Mouse (Mus musculus): ENCODE measurements around the gene Prss48. TPM values are rescaled to one million over a fixed set of nuclear protein-coding genes. Genes with fewer than 3 reads are reported as not detected.

The Prss48 gene
- not detected for total RNA-seq (2021)

DNA sequence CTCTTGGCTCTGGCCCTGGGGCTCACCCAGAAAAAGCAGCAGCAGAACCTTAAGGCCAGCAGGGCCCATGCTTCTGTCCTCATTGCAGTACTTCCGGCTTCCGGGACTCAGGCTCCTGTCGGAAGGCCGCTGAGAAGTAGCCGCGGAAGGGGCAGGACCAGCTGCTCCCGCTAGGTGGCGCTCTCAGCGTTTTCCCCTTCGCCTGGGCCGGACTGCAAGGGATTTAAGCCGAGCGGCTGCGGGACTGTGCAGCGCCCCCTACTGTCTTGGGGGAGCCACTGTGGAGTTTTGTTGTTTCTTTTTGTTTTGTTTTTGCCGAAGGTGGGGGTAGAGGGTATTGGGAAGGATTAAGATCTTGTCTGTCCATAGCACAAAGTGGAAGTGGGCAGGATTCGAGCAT is at the start of gene Prss48:
Prss48 (minus strand) TSS at position 69 of the 400 bp plus-strand sequence.
- intact Hi-C loops (cut with DNase I) = no loop called here
- no peak for DNase-seq

DNA sequence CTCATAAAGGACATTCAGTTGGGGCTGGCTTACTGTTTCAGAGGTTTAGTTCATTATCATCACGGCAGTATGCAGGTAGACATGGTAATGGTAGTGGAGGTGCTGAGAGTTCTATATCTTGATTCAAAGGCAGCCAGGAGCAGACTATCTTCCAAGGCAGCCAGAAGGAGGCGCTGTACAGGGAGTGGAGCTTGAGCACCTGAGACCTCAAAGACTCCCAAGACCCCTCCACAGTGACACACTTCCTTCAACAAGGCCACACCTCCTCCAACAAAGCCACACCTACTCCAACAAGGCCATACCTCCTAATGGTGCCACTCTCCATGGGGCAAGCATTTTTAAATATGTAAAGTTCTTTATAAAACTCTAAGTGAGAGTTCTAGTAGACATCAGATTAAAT is 46.8 kb upstream of the Prss48 start:
- intact Hi-C loops (cut with DNase I) = no loop called here
- no peak for DNase-seq

DNA sequence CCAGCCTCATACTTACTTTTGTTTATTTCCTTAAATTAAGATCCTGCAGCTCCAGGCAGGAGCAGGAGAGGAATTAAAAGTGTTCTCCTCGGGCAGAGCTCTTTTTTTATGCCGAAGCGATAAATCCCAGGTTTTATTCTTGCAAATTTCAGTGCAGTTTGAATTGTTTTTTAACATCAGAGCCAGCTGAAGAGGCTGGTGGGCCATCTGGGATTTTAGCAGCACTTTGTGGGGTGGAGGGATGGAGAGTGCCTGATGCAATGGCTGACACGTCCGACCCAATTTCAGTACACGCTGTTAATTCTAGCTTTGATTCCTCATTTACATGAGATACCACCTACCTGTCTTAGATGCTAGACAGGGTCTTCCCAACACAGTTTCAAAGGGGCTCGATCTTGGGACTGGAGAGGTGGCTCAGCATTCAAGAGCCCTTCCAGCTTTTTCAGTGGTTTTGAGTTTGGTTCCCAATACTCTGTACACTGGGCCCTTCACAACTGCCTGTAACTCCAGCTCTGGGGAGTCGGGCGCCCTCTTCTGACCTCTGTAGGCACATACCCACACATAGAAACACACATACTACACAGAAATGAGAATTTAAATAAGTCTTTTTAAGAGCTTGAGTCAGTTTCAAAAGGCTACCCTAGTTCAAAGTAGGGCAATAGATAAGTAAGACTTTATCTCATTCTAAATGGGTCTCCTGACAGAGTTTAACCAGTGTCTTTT is 45.6 kb upstream of the Prss48 start:
- intact Hi-C loops (cut with DNase I) = no loop called here
- no peak for DNase-seq

DNA sequence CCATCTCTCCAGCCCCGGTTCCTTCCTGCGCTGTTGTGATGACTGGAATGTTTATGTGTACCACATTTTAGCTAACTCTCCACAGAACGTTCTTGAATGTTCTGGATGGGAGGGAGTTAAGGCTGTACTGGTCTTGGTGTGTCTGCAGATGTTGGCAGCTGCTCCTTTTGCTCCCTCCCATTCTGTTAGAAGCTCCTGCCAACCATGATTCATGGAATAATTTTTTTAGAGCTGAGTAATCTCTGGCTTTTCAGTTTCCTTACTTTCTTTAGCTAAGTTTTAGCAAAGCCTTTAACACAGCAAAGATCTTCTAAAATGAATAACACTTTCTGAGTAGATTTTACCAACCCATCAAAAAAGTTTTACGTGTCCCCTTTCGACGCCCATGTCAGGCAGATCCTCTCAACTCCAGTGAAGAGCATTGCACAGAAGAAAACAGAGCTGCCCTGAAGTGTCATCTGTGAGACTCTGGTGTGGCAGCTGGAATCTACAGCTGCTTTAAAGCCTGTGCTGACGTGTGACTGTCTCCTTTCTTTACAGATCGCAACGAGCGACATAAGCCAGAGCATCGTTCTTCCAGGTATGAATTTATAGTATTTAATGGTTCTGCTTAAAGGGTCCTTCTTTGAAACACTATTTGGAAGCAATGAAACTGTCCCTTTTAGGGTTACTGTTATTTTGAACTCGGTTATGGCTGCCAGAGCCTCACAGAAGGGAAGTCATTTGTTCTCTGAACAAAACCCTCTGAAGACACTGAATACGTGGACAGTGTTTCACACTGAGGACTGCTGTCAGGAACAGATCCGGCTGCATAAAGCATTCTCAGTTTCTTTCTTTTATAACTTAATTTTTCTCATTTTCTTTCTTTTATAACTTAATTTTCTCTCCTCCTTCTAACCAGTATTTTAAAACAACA is 38.3 kb upstream of the Prss48 start:
- intact Hi-C loops (cut with DNase I) = no loop called here
- no peak for DNase-seq

DNA sequence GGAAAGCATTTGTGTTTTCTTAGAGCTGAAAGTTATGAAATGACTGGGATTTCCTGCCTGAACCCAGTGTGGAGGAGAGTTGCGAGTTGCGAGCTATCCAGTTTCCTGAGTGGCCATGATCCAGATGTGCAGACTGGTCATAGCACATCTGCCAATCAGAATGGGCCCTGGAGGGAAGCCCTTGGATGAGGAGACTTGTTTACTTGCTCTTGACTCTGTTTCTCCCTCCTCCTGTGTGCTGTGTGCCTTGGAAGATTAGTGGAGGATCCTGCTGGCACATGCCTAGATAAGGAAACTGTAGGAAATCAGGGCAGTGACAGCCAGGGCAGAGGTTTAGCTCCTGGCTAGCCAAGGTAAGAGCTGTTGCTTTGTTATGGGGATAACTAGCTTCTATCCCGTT is 36.4 kb upstream of the Prss48 start:
- intact Hi-C loops (cut with DNase I) = no loop called here
- DNase-seq = no peak

DNA sequence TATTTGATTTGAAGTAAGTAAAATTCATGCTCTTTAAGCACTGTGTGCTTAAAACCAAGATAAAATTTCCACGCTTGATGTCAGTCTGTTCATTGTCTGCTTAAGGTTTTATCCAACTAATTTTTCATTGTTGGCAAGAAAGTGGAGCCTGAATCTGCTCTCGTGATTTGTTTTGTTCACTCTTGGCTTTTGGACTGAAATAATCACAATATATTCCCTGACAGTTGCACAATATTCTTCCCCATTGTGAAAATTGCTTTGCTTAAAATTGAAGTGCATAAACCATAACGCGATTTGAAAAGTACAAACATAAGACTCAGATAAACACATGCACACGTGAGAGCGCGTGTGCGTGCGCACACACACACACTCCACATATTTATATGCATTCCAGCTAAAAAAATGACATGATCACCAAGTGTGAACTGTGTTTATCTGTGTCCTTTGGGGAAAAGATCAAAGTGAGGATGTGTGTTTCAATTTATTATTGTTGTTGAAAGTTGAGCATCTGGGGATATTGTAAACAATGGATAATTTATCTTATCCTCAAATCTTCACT is 35.7 kb upstream of the Prss48 start:
- intact Hi-C loops (cut with DNase I) = no loop called here
- no peak for DNase-seq

DNA sequence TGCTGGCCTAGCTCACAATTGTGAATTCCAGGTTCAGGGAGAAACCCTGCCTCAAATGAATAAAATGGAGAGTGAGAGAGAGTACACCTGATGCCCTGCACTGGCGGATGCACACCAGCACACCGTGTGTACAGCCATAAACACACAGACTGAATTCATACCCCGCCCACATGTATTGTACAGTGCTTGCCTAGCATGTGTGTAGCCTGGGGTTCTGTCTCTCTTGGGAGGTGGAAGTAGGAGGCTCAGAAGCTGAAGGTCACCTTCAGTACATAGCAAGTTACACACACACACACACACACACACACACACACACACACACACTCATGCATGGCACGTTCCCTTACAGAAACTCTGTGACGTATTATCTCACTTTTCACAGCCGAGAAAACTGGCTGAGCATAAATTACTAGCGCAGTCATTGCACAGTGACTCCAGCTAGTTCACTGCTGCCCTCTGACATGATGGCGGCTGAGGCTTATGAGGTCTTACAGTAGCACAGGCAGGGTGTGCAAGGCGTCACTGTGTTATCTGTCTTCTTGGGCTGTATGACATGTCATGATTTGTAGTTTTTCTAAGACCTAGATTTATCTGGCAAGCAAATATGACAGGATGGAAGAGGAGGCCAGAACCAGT is 31.3 kb upstream of the Prss48 start:
- intact Hi-C loops (cut with DNase I) = no loop called here
- no peak for DNase-seq

DNA sequence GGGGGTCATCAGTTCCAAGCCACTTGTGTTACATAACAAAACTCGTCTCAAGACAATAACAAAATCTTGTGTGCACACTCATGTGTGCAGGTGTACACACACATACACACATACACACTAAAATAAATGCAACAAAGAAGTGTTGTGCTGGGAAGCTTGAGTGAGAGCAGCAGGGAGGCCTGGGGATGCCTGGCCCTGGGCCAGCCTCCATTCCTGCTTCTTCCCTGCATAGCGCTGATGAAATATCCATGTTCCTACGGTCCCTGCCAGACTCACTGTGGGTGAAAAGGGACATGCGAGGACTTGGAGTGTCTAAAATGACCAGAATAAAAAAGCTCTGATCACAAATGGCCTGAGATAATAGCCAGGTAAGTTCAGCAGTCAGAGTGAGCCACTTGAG is 28.3 kb upstream of the Prss48 start:
- peak; percentile 55 for DNase-seq
- intact Hi-C loops (cut with DNase I) = no loop called here

DNA sequence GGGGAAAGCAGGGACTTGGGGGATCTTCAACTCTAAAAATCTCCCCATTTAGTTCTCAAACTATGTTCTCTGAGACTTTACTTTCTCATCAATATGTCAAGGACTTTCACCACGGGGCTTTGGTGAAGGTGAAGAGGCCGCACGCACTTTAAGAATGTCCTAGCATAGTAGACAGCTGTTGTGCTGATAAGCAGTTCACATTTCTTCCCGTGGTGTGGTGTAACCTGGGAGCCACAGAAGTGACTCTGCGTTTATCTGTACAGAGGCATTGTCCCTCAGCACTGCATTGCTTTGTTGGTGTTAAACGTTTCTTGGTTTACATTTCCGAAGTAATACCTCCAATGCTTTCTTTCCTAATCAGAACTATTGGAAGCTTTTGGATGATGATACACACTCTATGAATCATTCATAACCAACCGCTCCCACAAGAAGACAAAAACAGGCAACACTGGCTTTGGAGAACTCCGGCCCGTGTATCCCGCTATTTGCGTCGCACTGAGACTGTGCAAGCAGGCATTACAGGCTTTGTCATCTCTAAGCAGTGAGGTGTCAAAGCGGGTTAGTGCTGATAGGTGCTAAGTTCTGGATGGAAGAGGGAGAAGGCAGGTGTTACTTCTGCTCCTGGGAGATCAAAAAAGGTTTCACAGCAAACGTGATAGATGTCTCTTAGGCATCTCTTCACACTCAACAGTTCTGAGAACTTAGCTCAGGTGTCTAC is 26.5 kb upstream of the Prss48 start:
- DNase-seq = no peak
- intact Hi-C loops (cut with DNase I) = no loop called here

DNA sequence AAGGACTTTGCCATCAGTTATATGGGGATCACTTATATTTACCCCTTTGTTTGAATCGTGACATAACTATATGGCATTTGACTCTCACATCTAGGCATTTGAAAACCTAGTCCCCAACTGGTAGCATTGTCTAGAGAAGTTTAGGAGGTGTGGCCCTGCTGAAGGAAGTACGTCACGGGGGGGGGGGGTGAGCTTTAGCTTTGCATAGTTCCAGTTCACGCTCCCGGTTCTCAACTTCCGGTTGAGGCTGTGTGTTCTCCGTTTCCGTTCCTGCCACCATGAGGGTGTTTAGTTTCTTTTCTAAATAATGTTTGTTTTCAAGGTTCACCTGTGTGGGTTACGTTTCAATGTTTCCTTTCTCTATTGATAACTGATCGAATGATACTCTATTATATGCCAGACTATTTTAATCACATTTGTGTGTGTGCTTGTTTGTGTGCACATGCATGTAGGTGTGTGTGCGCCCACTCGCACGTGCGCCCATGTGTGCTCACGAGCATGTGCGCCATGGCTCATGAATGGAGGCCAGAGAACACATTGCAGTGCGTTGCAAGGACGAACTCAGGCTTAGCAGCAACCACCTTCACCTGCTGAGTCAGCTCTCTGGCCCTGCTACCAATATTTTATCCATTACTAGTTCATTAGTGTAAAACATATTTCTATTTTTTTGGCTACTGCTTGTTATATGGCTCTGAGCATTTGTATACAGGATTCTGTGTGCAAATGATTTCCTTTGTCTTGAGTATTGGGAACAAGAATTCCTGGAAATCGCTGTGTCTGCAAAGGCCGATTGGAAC is 23.2 kb upstream of the Prss48 start:
- intact Hi-C loops (cut with DNase I) = no loop called here
- no peak for DNase-seq

DNA sequence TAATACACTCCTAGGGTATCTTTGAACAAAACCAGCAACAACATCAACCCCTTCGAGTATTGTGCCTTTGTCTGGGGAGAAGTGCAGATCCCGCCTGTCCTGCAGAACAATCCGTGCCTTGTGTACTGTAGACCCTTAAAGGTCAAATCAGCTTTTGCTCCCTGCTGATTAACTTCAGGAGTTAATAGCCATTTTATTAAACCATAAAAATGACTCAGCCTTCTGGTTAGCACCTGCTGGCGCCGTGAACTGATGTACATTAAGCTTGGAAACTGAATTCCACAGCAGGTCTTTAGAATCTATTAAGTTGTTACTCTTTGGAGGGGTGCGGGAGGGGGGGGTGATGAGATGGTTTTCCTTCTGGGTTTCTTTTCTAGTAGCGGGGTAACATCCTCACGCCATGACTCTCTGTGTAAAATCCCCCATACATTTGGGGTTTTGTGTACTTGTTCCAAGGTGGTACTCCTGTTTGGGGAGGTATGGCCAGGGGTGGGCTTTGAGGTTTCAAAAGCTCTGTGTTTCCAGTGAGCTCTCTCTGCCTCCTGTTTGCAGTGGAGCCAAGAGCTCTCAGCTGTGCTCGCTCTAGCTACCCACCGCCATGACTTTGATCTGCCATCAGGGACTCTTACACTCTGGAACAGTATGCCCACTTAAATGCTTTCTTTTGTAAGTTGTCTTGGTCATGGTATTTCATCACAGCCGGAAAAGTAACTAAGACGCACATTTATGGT is 21.9 kb upstream of the Prss48 start:
- DNase-seq = no peak
- intact Hi-C loops (cut with DNase I) = no loop called here

DNA sequence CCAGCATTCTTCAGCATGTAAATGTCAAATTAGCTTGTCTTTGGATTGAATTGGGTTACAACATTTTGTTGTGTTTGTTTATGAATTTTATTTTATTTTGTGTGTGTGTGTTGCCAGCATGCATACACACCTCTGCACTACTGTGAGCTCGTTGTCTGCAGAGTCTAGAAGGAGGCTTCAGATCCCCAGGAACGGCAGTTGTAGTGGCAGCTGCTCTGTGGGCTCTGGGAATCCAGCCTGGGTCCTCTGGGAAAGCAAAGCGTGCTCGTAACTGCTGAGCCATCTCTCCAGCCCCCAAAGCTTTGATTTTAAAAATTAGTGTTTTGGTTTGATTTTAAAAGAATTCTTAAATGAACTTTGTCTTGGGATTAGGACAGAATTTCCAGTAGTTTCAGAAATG is 19.4 kb upstream of the Prss48 start:
- no peak for DNase-seq
- intact Hi-C loops (cut with DNase I) = no loop called here

DNA sequence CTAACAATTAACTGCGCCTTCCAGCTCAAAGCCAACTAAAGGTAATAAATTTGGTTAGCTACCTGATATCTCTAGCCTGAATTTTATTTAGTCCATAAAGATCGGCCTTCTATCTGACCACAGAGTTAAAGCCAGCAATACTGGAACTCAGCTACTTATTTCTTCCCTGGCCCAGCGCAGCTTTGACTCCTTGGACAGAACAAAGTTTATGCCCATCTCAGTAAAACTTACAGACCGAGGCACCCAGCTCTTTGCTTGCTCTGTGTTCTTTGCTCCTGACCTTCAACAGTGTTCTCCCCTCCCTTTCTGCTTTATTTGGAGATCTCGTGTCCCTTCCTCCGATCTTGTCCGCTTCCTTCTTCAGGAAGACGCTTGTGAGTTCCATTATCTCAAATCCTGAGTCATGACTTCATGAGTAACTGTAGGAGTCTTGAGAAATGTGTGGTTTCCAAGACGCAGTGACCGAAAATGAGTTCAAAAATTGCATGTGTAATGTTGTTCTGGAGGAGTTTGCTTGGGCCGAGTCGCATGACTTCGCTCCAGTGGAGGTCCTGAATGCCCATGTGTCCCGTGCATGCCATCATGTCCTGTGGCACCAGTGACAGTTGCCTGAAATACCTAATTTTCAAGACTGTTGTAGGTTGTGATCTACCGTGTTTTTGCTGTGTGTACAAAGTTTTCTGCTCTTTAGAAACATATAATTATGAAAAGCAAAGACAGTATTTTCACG is 18.8 kb upstream of the Prss48 start:
- intact Hi-C loops (cut with DNase I) = no loop called here
- DNase-seq = no peak

DNA sequence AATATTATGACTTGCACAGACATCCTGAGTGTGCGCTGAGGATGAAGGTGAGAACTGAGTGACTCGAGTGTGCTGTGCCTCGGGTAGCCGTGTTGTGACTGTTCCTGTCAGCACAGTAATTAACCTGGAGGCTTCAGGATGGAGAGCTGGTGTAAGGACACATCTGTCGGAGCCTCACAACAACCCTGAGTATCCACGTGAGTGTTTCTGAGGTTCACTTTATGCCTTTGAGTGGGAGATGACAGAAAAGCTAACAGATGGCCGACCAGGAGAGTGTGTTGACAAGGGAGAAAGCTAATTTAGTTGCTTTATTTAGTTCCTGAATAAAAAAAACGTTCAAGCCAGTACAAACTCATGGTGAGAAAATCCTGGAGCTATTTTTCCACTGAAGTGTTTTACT is 15.2 kb upstream of the Prss48 start:
- no peak for DNase-seq
- intact Hi-C loops (cut with DNase I) = no loop called here

DNA sequence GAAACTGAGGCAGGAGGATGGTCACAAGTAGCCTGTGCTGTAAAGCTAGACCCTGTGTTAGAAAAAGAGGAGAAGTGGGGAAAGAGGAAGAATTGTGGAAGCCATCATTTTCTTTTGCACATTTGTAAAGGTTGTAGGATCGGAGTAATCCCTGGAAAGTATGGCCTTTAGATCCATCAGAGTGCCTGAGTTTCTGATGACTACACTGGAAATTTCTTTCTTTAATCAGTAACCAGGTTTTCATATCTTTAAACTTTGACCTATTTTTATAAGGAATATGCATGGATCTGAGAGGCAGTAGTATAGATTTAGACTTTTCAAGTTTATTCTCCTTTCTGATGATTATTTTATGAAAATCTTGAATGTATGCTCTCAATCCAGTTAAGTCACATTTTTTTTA is 14.7 kb upstream of the Prss48 start:
- intact Hi-C loops (cut with DNase I) = no loop called here
- DNase-seq = no peak

DNA sequence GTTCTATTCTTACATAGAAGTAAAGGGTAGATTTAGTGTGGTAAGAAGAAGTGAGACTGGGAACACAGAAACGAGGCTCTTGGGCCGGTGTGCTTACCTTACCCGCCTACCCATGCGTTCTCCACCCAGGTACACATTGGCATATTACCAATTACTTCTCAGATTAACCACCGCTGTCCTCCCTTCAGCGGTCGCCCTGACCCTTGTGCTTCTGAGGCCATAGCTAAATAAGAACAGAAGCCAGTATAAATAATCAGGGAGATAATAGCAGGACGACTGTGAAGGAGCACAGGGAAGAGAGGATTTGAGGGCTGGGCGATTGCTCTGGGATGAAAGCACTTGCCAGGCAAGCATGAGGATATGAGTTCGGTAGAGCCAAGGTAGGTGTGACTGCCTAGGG is 11.5 kb upstream of the Prss48 start:
- no peak for DNase-seq
- intact Hi-C loops (cut with DNase I) = no loop called here

DNA sequence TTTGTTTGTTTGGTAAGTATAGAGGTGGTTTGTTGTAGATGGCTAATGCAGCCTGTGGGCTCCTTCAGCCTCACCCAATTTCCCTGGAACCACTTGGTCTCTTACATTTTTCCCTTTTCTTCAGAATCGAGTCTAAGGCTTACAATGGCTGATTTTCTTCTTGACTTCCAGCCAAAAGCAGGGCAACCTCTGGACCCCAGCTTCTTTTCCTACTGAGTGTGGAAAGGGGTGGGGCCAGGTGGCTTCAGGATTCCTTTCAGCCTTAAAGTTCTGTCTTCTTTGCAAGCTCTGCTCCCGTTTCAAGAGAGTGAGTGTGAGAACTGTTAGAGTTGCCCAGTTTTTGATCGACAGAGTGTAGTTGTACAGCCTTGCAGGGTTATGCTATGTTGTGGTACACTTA is 9.5 kb upstream of the Prss48 start:
- intact Hi-C loops (cut with DNase I) = no loop called here
- DNase-seq = no peak

DNA sequence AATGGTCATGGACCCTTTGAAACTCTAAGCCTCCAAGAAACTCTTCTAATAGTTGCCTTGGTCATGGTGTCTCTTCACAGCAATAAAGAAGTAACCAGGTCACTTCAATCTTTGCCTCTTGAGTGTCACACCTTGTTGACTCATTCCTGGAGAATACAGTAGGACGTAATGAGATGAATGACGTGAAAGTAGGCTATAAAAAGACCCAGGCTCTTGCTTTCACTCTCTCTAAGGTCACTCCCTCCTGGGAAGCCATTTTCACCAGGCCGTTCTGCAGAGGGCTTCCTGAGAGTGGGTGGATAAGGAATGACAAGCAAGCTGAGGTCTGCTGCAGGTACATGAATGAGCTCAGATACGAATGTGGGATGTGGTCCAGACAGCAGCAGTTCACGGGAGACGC is 9.1 kb upstream of the Prss48 start:
- no peak for DNase-seq
- intact Hi-C loops (cut with DNase I) = no loop called here

DNA sequence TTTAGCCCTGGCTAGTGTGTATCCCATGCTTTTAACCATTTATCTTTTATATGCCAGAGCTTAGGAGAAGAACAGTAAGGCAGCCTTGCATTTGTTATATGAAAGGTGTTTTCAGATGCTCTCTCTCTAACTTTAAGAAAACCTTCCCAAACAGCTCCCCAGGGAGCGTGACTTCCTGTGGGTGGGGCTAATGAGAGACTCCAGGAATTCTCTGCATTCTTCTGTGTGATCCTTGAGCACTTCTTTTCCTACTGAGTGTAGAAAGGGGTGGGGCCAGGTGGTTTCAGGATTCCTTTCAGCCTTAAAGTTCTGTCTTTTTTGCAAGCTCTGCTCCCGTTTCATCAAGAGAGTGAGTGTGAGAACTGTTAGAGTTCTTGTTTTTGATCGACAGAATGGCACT is 8.3 kb upstream of the Prss48 start:
- no peak for DNase-seq
- intact Hi-C loops (cut with DNase I) = no loop called here
